ENCODE assay signal across 8 mouse cellular contexts in the genomic region with DNA sequence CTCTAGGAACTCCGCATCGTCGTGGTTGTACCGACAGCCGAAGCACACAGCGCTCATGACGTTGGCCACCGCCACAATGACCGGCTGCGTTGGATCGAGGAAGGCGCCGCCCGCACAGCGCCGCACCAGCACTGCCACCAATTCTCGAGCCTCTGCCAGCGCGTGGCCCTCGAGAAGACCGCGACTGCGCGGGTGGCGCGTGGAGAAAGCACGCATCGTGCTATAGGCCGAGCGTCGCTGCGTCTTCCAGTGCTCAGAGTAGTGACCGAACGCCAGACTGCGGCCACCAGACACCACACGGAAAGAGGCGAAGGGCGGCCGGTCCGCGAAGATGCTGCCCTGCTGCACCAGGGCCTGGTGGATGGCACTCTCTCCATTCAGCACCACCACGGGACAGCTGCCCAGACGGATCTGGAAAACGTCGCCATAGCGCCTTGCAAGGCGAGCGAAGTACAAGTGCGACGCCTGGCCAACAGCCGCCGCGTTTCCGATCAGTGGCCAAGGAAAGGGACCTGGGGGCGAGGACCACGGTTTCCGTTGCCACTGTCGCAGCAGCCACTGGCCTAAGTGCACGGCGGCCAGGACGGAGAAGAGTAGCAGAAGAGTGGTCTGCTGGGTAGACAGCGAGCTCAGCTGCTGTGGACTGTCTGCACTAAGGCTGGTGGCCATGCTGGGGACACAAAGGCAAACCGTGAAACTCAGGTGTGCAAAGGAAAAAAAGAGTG. TPM values are rescaled to one million over a fixed set of nuclear protein-coding genes. Genes with fewer than 3 reads are reported as not detected.
DNase-seq lines count a peak whose midpoint lies in the region; ATAC-seq and TF ChIP-seq lines count a peak whose summit lies in the region.

No protein-coding gene starts in this region.

- peak; percentile 49 to 61 for DNase-seq in heart, adult 2 months
- DNase-seq in heart, adult 8-10 months (ENCODE audit: low spot score): no peak
- DNase-seq in R1 (ENCODE audit: low read depth, low spot score): peak; percentile 51
- peak; percentile 53 for DNase-seq in embryonic facial prominence, embryonic 14.5 days (ENCODE audit: low spot score)
- peak; percentile 43 for DNase-seq in hindbrain, embryonic 14.5 days (ENCODE audit: low spot score)
- peak; percentile 77 for DNase-seq in retina, postnatal 1 day
- DNase-seq in left cerebral cortex, postnatal 4 days: no peak

- TF ChIP-seq POLR2A in heart, adult 2 months (IDR thresholded peaks at IDR 0.05; ENCODE audit: insufficient read depth, low read depth, low read length): 0 out of 2 replicates have a peak, but pooled peaks have one; percentile 24

- no peaks in the 10 kb centered on the region for H3K9me3 ChIP-seq in embryonic facial prominence, embryonic 14.5 days (ENCODE audit: control insufficient read depth, low read length)
- H3K9me3 ChIP-seq in hindbrain, embryonic 14.5 days (ENCODE audit: control insufficient read depth, low read length): no peaks in the 10 kb centered on the region
- H3K9me3 ChIP-seq in lung, embryonic 15.5 days: no peaks in the 10 kb centered on the region

- peak overlapping the region; percentile 47 for H3K27ac ChIP-seq in heart, adult 2 months
- no peak overlapping the region; the same call in 1 of the 2 replicates for H3K27ac ChIP-seq in embryonic facial prominence, embryonic 14.5 days (replicated peaks; ENCODE audit: low read depth, low read length)
- no peak overlapping the region for H3K27ac ChIP-seq in hindbrain, embryonic 14.5 days
- no peak overlapping the region for H3K27ac ChIP-seq in lung, embryonic 15.5 days

- H3K9ac ChIP-seq in heart, adult 2 months (ENCODE audit: low read depth, low read length): peak overlapping the region; percentile 56
- peak overlapping the region; percentile 45 for H3K9ac ChIP-seq in embryonic facial prominence, embryonic 14.5 days (ENCODE audit: low read depth, low read length)
- H3K9ac ChIP-seq in hindbrain, embryonic 14.5 days: peak overlapping the region; percentile 41
- peak overlapping the region; percentile 11; the same call in 1 of the 2 replicates for H3K9ac ChIP-seq in lung, embryonic 15.5 days

- no peak for TF ChIP-seq CTCF in heart, adult 2 months (IDR thresholded peaks at IDR 0.05)

- H3K4me3 ChIP-seq in heart, adult 2 months: peak overlapping the region; percentile 45
- peak overlapping the region; percentile 41 for H3K4me3 ChIP-seq in embryonic facial prominence, embryonic 14.5 days (ENCODE audit: low read depth, low read length)
- peak overlapping the region; percentile 41 for H3K4me3 ChIP-seq in hindbrain, embryonic 14.5 days (replicated peaks; ENCODE audit: low read length)
- peak overlapping the region; percentile 42 for H3K4me3 ChIP-seq in lung, embryonic 15.5 days

- H3K79me2 ChIP-seq in heart, adult 2 months (replicated peaks; ENCODE audit: control insufficient read depth, insufficient read depth, low read length): no peaks in the 10 kb centered on the region

- 1% methylated on average over 63 of the region's 63 CpGs for WGBS in heart, adult 2 months
- WGBS in embryonic facial prominence, embryonic 14.5 days: under 1% methylated on average over 62 of the region's 63 CpGs
- WGBS in hindbrain, embryonic 14.5 days: under 1% methylated on average over 63 of the region's 63 CpGs
- under 1% methylated on average over 63 of the region's 63 CpGs for WGBS in lung, embryonic 15.5 days

- peaks cover 1% of the 10 kb centered on the region; the same call in 1 of the 2 replicates for H3K4me1 ChIP-seq in heart, adult 2 months (ENCODE audit: control insufficient read depth, insufficient read depth, low read length)
- peaks cover 22% of the 10 kb centered on the region for H3K4me1 ChIP-seq in embryonic facial prominence, embryonic 14.5 days (ENCODE audit: control insufficient read depth, insufficient read depth, low read length)
- H3K4me1 ChIP-seq in hindbrain, embryonic 14.5 days (replicated peaks; ENCODE audit: control insufficient read depth, insufficient read depth, low read length): peaks cover 23% of the 10 kb centered on the region
- H3K4me1 ChIP-seq in lung, embryonic 15.5 days: peaks cover 24% of the 10 kb centered on the region

- peak overlapping the region; percentile 88 for H3K4me2 ChIP-seq in embryonic facial prominence, embryonic 14.5 days (ENCODE audit: low read depth, low read length)
- peak overlapping the region; percentile 85 for H3K4me2 ChIP-seq in hindbrain, embryonic 14.5 days (replicated peaks)
- H3K4me2 ChIP-seq in lung, embryonic 15.5 days: peak overlapping the region; percentile 83

- peak; percentile 5; the same call in 1 of the 2 replicates for ATAC-seq in embryonic facial prominence, embryonic 14.5 days (ENCODE audit: low read depth)
- peak; percentile 28; the same call in 1 of the 2 replicates for ATAC-seq in hindbrain, embryonic 14.5 days (ENCODE audit: low FRiP score)
- ATAC-seq in lung, embryonic 15.5 days (ENCODE audit: borderline replicate concordance, extremely low read depth, low FRiP score, low TSS enrichment): no peak

- no peak for TF ChIP-seq EP300 in heart, adult 2 months (IDR thresholded peaks at IDR 0.05; ENCODE audit: insufficient read depth, low read depth, low read length)

- no peaks in the 10 kb centered on the region for H3K36me3 ChIP-seq in heart, adult 2 months (ENCODE audit: control insufficient read depth, insufficient read depth, low read length)
- H3K36me3 ChIP-seq in embryonic facial prominence, embryonic 14.5 days (ENCODE audit: control insufficient read depth, insufficient read depth, low read length): no peaks in the 10 kb centered on the region
- no peaks in the 10 kb centered on the region for H3K36me3 ChIP-seq in hindbrain, embryonic 14.5 days (replicated peaks; ENCODE audit: control insufficient read depth, insufficient read depth)
- no peaks in the 10 kb centered on the region for H3K36me3 ChIP-seq in lung, embryonic 15.5 days

- peaks cover 14% of the 10 kb centered on the region for H3K27me3 ChIP-seq in heart, adult 2 months (ENCODE audit: control insufficient read depth, insufficient read depth, low read length)
- peaks cover 59% of the 10 kb centered on the region for H3K27me3 ChIP-seq in embryonic facial prominence, embryonic 14.5 days (replicated peaks; ENCODE audit: control insufficient read depth, insufficient read depth, low read length)
- peaks cover 74% of the 10 kb centered on the region for H3K27me3 ChIP-seq in hindbrain, embryonic 14.5 days (ENCODE audit: control insufficient read depth, insufficient read depth, low read length)
- H3K27me3 ChIP-seq in lung, embryonic 15.5 days: peaks cover 63% of the 10 kb centered on the region

- intact Hi-C loops in heart, adult 2 months (cut with DNase I): loop anchor here (5.0 kb wide), 1 partner anchor 607 kb away; no protein-coding TSS in a partner anchor
- intact Hi-C loops in left cerebral cortex, postnatal 4 days (cut with DNase I): no loop called here

RNA-seq across cellular contexts. Expression of a gene that starts 1.1 kb away (rescaled TPM):
- total RNA-seq in heart, adult 2 months (2021): 1 to 10 TPM; 5.1 to 5.9 TPM
- 4.0 and 4.6 TPM in 2 replicates for polyA plus RNA-seq in heart, adult 2 months (2012; rRNA removed)
- 1 to 10 TPM; 3.7 to 7.4 (median 4.5) TPM for total RNA-seq in heart, adult 8-10 months (2022)
- polyA plus RNA-seq in embryonic facial prominence, embryonic 14.5 days (2014; fragmentation: Nextera tagmentation; extraction: Ambion mirVana): 8.6 and 9.9 TPM in 2 replicates
- polyA plus RNA-seq in hindbrain, embryonic 14.5 days (2014; fragmentation: Nextera tagmentation; extraction: Ambion mirVana): 11.9 and 12.4 TPM in 2 replicates
- 3.5 and 4.3 TPM in 2 replicates for polyA plus RNA-seq in lung, embryonic 15.5 days (2015; fragmentation: Nextera tagmentation; extraction: Ambion mirVana)
- 1 to 10 TPM; 5.9 to 8.0 TPM for total RNA-seq in left cerebral cortex, postnatal 4 days (2021)

Comparison
In these comparisons a context has a peak if more than half of its experiments do, and no peak if none do; other contexts are left out.
1. DNase-seq: peak in heart, adult 2 months (2 of 2), R1 (single experiment), embryonic facial prominence, embryonic 14.5 days (single experiment), hindbrain, embryonic 14.5 days (single experiment) and retina, postnatal 1 day (single experiment); none in heart, adult 8-10 months (single experiment) and left cerebral cortex, postnatal 4 days (single experiment).
2. Peak in every context shown above with its lines, with median percentiles within 50 percentile points of each other: H3K4me3 ChIP-seq, H3K9ac ChIP-seq and H3K4me2 ChIP-seq.